Mouse (Mus musculus) testis, postnatal 14 days (tissue): ENCODE measurements around the gene Sebox.
A peak's percentile ranks its signal among the peaks of the same experiment; 100 is the strongest.
"Not testable (repeated sequence)": the region's sequence is repeated elsewhere in the genome, so short reads cannot be mapped to it uniquely, and the experiment has no call there.

Experiments
- DNase-seq: peaks from one replicate; pipeline ENCODE4 v3.0.0; 2021; ENCODE audit warnings: low spot score

The Sebox gene

GRCm38 (mm10) chr11:78497544-78498522 lies 5.4 kb upstream of the Sebox start, which contains the start of gene Sarm1:
Gene Sarm1 (minus strand): TSS chr11:78497754.
- DNase-seq, result peak; percentile 90

- peak; percentile 36 for DNase-seq
Measured at GRCm38 (mm10) chr11:78499004-78499403, 4.2 kb upstream of the Sebox start, which contains the start of gene Vtn. Gene Vtn (plus strand): TSS chr11:78499091.

GRCm38 (mm10) chr11:78499543-78499942 lies 3.7 kb upstream of the Sebox start:
- DNase-seq, result no peak

- DNase-seq, result no peak
Measured at GRCm38 (mm10) chr11:78500623-78501202, 2.5 kb upstream of the Sebox start.

GRCm38 (mm10) chr11:78501529-78501928 lies 1.7 kb upstream of the Sebox start:
- no peak for DNase-seq

- DNase-seq, result no peak
Measured at GRCm38 (mm10) chr11:78505430-78505829, 2.2 kb downstream of the Sebox start.

GRCm38 (mm10) chr11:78509148-78509547 lies 5.9 kb downstream of the Sebox start:
- DNase-seq, result no peak

- peak; percentile 93 for DNase-seq
Measured at GRCm38 (mm10) chr11:78512025-78512957, 9.0 kb downstream of the Sebox start, which contains the start of the genes Tmem199 and Poldip2. Gene Tmem199 (minus strand): TSS chr11:78512172. Gene Poldip2 (plus strand): TSS chr11:78512193.

GRCm38 (mm10) chr11:78513106-78513790 lies 10.0 kb downstream of the Sebox start:
- no peak for DNase-seq

- DNase-seq, result no peak
Measured at GRCm38 (mm10) chr11:78515549-78516325, 12.5 kb downstream of the Sebox start.

GRCm38 (mm10) chr11:78518931-78519330 lies 15.7 kb downstream of the Sebox start:
- no peak for DNase-seq

GRCm38 (mm10) chr11:78521880-78522279 lies 18.6 kb downstream of the Sebox start:
- peak; percentile 57 for DNase-seq

- no peak for DNase-seq
Measured at GRCm38 (mm10) chr11:78522481-78522997, 19.3 kb downstream of the Sebox start.

GRCm38 (mm10) chr11:78523241-78523955 lies 20.2 kb downstream of the Sebox start:
- DNase-seq, result no peak

GRCm38 (mm10) chr11:78524838-78525237 lies 21.6 kb downstream of the Sebox start:
- no peak for DNase-seq

GRCm38 (mm10) chr11:78528714-78529113 lies 25.5 kb downstream of the Sebox start:
- no peak for DNase-seq

GRCm38 (mm10) chr11:78530001-78530400 lies 26.8 kb downstream of the Sebox start:
- DNase-seq, result no peak

GRCm38 (mm10) chr11:78531046-78531445 lies 27.8 kb downstream of the Sebox start:
- DNase-seq, result no peak

GRCm38 (mm10) chr11:78531515-78531914 lies 28.3 kb downstream of the Sebox start:
- not testable (repeated sequence) for DNase-seq
